Mouse (Mus musculus) CD4-positive, CD25-positive, alpha-beta regulatory T cell, adult 2 months (primary cell): ENCODE measurements around the gene Evpl.

Source experiments
- DNase-seq: peaks from one replicate; pipeline ENCODE4 v3.0.0-alpha.2; 2012; ENCODE audit warnings: low read depth, low spot score

The Evpl gene

GRCm38 (mm10) chr11:116171959-116172358 lies 65.9 kb downstream of the Evpl start:
- DNase-seq: no peak
